Mouse (Mus musculus): Measurements from ENCODE around the gene Fnbp1. TPM values are rescaled to one million over a fixed set of nuclear protein-coding genes. Genes with fewer than 3 reads are reported as not detected.

The Fnbp1 gene
- polyA plus RNA-seq, 1 experiment from 2014 or later: 23.2 TPM

DNA sequence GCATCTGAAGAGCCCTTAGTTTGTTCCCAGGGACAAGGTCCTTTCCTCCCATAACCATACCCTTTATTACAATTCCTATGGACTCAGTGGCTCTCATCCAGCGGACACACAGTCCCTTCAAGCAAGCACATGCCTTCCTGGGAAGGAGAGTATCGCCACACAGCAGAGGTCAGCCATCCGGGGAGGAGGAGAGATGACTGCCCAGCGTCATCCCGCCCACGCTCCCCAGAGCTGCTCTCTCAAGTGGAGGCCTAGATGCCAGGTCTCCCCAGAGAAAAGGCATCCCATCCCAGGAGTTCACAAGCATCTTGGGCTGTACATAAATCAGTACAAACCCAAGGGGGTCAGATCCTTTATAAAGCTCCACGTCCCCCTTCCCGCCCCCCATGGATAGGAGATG lies 9.1 kb downstream of the Fnbp1 start:
- no peaks in the 10 kb centered on the region for H3K9me3 ChIP-seq (ENCODE audit: control insufficient read depth, low read length)
- no peak overlapping the region for H3K4me3 ChIP-seq (replicated peaks; ENCODE audit: low read length)
- no peaks in the 10 kb centered on the region for H3K4me1 ChIP-seq (replicated peaks; ENCODE audit: control insufficient read depth, insufficient read depth, low read length)
- no peak overlapping the region for H3K27ac ChIP-seq (ENCODE audit: low read length)
- ATAC-seq: no peak
- H3K27me3 ChIP-seq (replicated peaks; ENCODE audit: control insufficient read depth, insufficient read depth, low read length): no peaks in the 10 kb centered on the region
- no peak overlapping the region for H3K4me2 ChIP-seq (ENCODE audit: low read length)
- no peaks in the 10 kb centered on the region for H3K36me3 ChIP-seq (ENCODE audit: control insufficient read depth, insufficient read depth)
- WGBS: 70% methylated on average over 8 of the region's 8 CpGs
- H3K9ac ChIP-seq (replicated peaks; ENCODE audit: low read depth, low read length): no peak overlapping the region

DNA sequence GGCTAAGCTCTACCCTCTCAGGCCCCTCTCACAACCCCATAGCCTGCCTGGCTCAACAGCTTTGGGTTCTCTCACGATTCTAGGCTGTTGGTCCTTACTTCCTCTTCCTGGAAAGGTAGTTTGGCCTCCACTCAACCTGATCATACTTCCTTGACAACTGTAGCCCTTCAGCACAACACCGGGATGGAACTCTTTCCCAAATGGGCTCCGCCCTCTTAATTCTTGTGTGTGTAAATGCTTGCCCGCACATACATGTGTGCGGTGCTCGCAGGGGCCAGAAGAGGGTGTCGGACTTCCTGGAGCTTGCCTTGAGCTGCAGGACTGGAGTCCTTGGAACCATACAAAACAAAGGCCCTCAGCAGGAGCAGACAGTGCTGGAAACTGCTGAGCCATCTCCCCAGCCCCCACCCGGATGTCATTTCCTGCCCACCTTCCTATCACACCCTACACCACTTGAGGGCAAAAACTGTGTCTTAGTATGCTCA lies 11.0 kb downstream of the Fnbp1 start:
- Histone ChIP-seq H3K4me3 (replicated peaks; ENCODE audit: low read length) (no peak overlapping the region), H3K9ac (replicated peaks; ENCODE audit: low read depth, low read length) (no peak overlapping the region), H3K27me3 (replicated peaks; ENCODE audit: control insufficient read depth, insufficient read depth, low read length) (no peaks in the 10 kb centered on the region), H3K27ac (ENCODE audit: low read length) (no peak overlapping the region), H3K4me2 (ENCODE audit: low read length) (no peak overlapping the region), H3K36me3 (ENCODE audit: control insufficient read depth, insufficient read depth) (no peaks in the 10 kb centered on the region), H3K4me1 (replicated peaks; ENCODE audit: control insufficient read depth, insufficient read depth, low read length) (peaks cover 5% of the 10 kb centered on the region; the same call in 1 of the 2 replicates), H3K9me3 (ENCODE audit: control insufficient read depth, low read length) (no peaks in the 10 kb centered on the region)
- ATAC-seq: no peak
- WGBS: 81% methylated on average over 8 of the region's 8 CpGs

DNA sequence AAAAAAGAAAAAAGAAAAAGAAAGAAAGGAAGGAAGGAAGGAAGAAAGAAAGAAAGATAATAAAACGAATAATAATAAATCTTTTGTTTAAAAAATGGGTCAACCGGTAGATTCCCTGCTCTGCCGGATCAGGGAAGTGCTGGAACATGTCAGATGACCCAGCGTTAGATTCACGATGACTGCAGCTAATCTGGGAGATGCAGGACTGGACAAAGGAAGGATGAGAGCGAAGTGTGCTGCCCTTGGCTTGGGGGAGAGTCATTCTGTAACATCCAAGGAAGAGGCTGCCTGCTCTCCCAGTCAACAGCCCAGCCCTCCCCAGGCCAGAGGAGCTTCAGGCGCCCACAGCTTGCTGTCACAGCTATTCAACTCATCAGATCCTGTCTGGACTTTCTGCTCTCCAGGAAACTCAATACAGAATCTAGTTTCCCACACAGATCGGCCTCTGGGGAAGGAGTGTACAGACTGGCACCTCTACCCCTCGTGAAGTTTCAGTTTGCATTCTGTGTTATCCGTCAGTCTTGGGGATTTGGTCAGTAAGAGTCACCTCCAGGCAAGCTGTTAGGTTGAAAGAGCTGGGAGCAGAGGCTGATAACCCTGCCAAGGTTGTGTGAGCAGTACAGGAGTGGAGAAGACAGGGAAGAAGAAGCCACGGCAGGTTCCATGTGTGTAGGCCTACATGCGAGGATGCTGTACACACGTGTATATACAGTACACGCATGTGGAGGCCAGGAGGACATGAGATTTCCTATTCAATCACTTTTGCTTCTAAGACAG lies 11.9 kb downstream of the Fnbp1 start:
- 89% methylated on average over 14 of the region's 14 CpGs for WGBS
- no peak overlapping the region for H3K4me3 ChIP-seq (replicated peaks; ENCODE audit: low read length)
- H3K36me3 ChIP-seq (ENCODE audit: control insufficient read depth, insufficient read depth): no peaks in the 10 kb centered on the region
- H3K27me3 ChIP-seq (replicated peaks; ENCODE audit: control insufficient read depth, insufficient read depth, low read length): no peaks in the 10 kb centered on the region
- ATAC-seq: no peak
- H3K9ac ChIP-seq (replicated peaks; ENCODE audit: low read depth, low read length): no peak overlapping the region
- no peak overlapping the region for H3K4me2 ChIP-seq (ENCODE audit: low read length)
- H3K9me3 ChIP-seq (ENCODE audit: control insufficient read depth, low read length): no peaks in the 10 kb centered on the region
- no peak overlapping the region for H3K27ac ChIP-seq (ENCODE audit: low read length)
- peaks cover 5% of the 10 kb centered on the region; the same call in 1 of the 2 replicates for H3K4me1 ChIP-seq (replicated peaks; ENCODE audit: control insufficient read depth, insufficient read depth, low read length)

DNA sequence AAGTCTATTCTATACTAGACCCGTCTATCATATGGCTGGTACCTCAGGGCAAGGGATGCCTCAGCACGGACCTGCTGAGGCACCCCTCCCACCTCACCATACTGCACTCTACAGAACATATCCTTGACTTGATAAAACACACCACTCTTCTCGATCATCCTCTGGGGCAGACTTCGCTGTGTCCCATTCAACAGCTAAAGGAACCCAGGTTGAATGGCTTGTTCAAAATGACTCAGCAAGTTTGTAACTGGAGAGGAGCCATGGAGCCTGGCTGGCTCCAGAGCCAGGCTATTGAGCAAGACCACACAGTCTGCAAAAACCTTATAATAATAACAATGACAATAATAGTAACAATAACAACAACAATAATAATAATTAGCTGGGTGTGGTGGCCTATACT lies 13.9 kb downstream of the Fnbp1 start:
- Histone ChIP-seq H3K9me3 (ENCODE audit: control insufficient read depth, low read length) (no peaks in the 10 kb centered on the region), H3K4me1 (replicated peaks; ENCODE audit: control insufficient read depth, insufficient read depth, low read length) (peaks cover 5% of the 10 kb centered on the region; the same call in 1 of the 2 replicates), H3K36me3 (ENCODE audit: control insufficient read depth, insufficient read depth) (no peaks in the 10 kb centered on the region), H3K27me3 (replicated peaks; ENCODE audit: control insufficient read depth, insufficient read depth, low read length) (no peaks in the 10 kb centered on the region), H3K27ac (ENCODE audit: low read length) (no peak overlapping the region), H3K9ac (replicated peaks; ENCODE audit: low read depth, low read length) (no peak overlapping the region), H3K4me2 (ENCODE audit: low read length) (no peak overlapping the region), H3K4me3 (replicated peaks; ENCODE audit: low read length) (no peak overlapping the region)
- 69% methylated on average over 4 of the region's 4 CpGs for WGBS
- ATAC-seq: no peak

DNA sequence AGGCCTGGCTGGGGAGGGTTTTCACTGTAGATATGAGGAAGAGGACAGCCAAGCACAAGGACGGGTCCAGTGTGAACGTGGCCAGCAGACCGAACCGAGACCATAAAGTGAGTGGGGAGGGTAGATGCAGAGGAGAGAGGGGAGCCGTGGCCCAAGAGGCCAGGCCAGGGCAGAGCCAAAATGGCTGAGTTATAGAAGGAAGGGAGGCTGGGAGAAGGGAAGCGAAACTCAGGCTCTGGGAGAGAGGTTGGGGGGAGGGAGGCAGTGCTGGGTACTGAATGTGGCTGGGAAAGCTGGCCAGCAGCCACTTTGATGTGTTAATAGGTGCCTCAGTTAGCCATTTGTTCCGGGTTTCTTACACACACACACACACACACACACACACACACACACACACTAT lies 14.6 kb downstream of the Fnbp1 start:
- Histone ChIP-seq H3K27me3 (replicated peaks; ENCODE audit: control insufficient read depth, insufficient read depth, low read length) (no peaks in the 10 kb centered on the region), H3K4me3 (replicated peaks; ENCODE audit: low read length) (no peak overlapping the region), H3K9me3 (ENCODE audit: control insufficient read depth, low read length) (no peaks in the 10 kb centered on the region), H3K9ac (replicated peaks; ENCODE audit: low read depth, low read length) (no peak overlapping the region), H3K4me2 (ENCODE audit: low read length) (no peak overlapping the region), H3K4me1 (replicated peaks; ENCODE audit: control insufficient read depth, insufficient read depth, low read length) (peaks cover 5% of the 10 kb centered on the region; the same call in 1 of the 2 replicates), H3K36me3 (ENCODE audit: control insufficient read depth, insufficient read depth) (no peaks in the 10 kb centered on the region), H3K27ac (ENCODE audit: low read length) (no peak overlapping the region)
- WGBS: 62% methylated on average over 7 of the region's 7 CpGs
- ATAC-seq: no peak

DNA sequence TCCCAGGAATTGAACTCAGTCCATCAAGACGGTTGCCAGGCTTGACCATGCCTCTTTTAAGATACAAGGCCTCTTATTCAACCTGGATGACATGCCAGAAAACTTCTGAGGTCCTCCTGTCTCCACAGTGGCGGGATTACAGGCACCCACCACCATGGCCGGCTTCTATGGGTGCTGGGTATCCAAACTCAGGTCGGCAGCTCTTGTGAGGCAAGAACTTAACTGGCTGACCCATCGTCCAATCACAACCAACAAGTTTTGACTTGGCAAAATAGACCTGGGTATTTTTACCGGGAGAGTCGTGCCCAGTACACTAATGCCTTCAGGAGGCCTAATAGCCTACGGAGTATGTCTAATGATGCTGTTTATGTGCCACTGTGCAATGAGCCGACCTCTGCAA lies 15.8 kb downstream of the Fnbp1 start:
- H3K27ac ChIP-seq (ENCODE audit: low read length): no peak overlapping the region
- H3K9me3 ChIP-seq (ENCODE audit: control insufficient read depth, low read length): no peaks in the 10 kb centered on the region
- no peak overlapping the region for H3K4me2 ChIP-seq (ENCODE audit: low read length)
- no peaks in the 10 kb centered on the region for H3K27me3 ChIP-seq (replicated peaks; ENCODE audit: control insufficient read depth, insufficient read depth, low read length)
- H3K9ac ChIP-seq (replicated peaks; ENCODE audit: low read depth, low read length): no peak overlapping the region
- 88% methylated on average over 9 of the region's 9 CpGs for WGBS
- ATAC-seq: no peak
- no peaks in the 10 kb centered on the region for H3K36me3 ChIP-seq (ENCODE audit: control insufficient read depth, insufficient read depth)
- H3K4me3 ChIP-seq (replicated peaks; ENCODE audit: low read length): no peak overlapping the region
- peaks cover 5% of the 10 kb centered on the region; the same call in 1 of the 2 replicates for H3K4me1 ChIP-seq (replicated peaks; ENCODE audit: control insufficient read depth, insufficient read depth, low read length)

DNA sequence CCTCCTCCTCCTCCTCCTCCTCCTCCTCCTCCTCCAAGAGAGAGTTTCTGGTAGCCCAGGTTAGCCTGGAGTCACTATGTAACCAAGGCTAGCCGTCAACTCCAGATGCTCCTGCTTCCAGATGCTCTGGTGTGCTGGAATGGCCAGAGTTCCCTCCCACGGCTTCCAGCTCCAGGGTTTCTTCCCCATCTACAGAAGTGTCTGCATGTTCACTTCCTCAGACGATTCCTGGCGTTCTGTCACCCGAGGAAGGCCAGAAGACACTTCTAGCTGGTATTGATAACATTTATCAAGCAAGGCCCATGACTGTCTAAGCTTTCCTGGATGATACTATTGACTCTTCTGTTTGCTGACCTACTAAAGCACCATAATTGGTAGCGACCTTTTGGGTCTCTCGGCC lies 16.7 kb downstream of the Fnbp1 start:
- Histone ChIP-seq H3K4me1 (replicated peaks; ENCODE audit: control insufficient read depth, insufficient read depth, low read length) (peaks cover 5% of the 10 kb centered on the region; the same call in 1 of the 2 replicates), H3K4me2 (ENCODE audit: low read length) (no peak overlapping the region), H3K4me3 (replicated peaks; ENCODE audit: low read length) (no peak overlapping the region), H3K9ac (replicated peaks; ENCODE audit: low read depth, low read length) (no peak overlapping the region), H3K36me3 (ENCODE audit: control insufficient read depth, insufficient read depth) (no peaks in the 10 kb centered on the region), H3K9me3 (ENCODE audit: control insufficient read depth, low read length) (no peaks in the 10 kb centered on the region), H3K27me3 (replicated peaks; ENCODE audit: control insufficient read depth, insufficient read depth, low read length) (no peaks in the 10 kb centered on the region), H3K27ac (ENCODE audit: low read length) (no peak overlapping the region)
- ATAC-seq: no peak
- WGBS: 86% methylated on average over 7 of the region's 7 CpGs

DNA sequence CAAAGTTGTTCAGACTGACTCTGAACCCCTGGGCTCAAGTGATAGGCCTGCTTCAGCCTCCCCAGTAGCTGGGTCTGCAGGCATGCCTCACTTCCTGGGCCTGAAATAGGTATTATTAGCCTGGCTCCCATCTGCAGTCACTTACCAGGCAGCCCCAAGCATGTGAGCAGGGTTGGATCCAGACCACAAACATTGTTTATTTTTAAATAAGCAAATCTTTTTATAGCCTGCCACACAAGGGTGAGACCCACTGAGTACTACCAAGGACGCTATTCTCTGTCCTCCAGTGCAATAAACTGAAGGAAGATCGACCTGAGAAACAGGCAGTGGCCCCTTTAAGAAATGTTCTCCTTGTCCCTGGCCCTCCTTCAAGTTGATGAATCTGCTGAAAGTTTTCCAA lies 17.1 kb downstream of the Fnbp1 start:
- Histone ChIP-seq H3K36me3 (ENCODE audit: control insufficient read depth, insufficient read depth) (no peaks in the 10 kb centered on the region), H3K4me2 (ENCODE audit: low read length) (no peak overlapping the region), H3K27me3 (replicated peaks; ENCODE audit: control insufficient read depth, insufficient read depth, low read length) (no peaks in the 10 kb centered on the region), H3K4me3 (replicated peaks; ENCODE audit: low read length) (no peak overlapping the region), H3K9ac (replicated peaks; ENCODE audit: low read depth, low read length) (no peak overlapping the region), H3K27ac (ENCODE audit: low read length) (no peak overlapping the region), H3K9me3 (ENCODE audit: control insufficient read depth, low read length) (no peaks in the 10 kb centered on the region), H3K4me1 (replicated peaks; ENCODE audit: control insufficient read depth, insufficient read depth, low read length) (peaks cover 9% of the 10 kb centered on the region; the same call in 1 of the 2 replicates)
- 75% methylated on average over 2 of the region's 2 CpGs for WGBS
- no peak for ATAC-seq

DNA sequence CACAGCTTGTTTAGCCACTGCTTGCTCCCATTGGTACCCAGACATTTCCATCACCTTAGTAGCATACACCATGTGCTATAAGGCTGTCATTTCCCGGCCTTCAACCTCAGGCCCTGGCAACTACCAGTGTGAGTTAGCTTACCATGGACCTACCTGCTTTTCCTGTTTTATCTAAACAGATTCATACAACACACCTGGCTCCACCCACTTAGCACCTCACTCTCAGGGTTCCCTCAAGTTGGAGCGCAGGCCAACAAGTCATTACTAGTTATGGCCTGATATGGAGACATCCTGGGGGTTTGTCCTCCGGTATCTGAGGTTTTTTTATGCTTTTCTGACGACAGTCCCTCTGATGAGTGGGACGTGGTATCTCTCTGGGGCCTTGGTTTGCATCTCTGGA lies 18.3 kb downstream of the Fnbp1 start:
- no peak overlapping the region for H3K9ac ChIP-seq (replicated peaks; ENCODE audit: low read depth, low read length)
- 91% methylated on average over 5 of the region's 5 CpGs for WGBS
- no peak overlapping the region for H3K27ac ChIP-seq (ENCODE audit: low read length)
- ATAC-seq: no peak
- no peak overlapping the region for H3K4me2 ChIP-seq (ENCODE audit: low read length)
- no peak overlapping the region for H3K4me3 ChIP-seq (replicated peaks; ENCODE audit: low read length)
- no peaks in the 10 kb centered on the region for H3K36me3 ChIP-seq (ENCODE audit: control insufficient read depth, insufficient read depth)
- H3K9me3 ChIP-seq (ENCODE audit: control insufficient read depth, low read length): no peaks in the 10 kb centered on the region
- no peaks in the 10 kb centered on the region for H3K27me3 ChIP-seq (replicated peaks; ENCODE audit: control insufficient read depth, insufficient read depth, low read length)
- peaks cover 14% of the 10 kb centered on the region; the same call in 1 of the 2 replicates for H3K4me1 ChIP-seq (replicated peaks; ENCODE audit: control insufficient read depth, insufficient read depth, low read length)

Measured in forebrain, embryonic 16.5 days (tissue).